Mouse (Mus musculus): ENCODE measurements around the gene Lhx3. TPM values are rescaled to one million over a fixed set of nuclear protein-coding genes. Genes with fewer than 3 reads are reported as not detected.

Lhx3 gene
- 0.22 and 0.29 TPM in 2 replicates for polyA plus RNA-seq (2016; fragmentation: Nextera tagmentation; extraction: Ambion mirVana)

DNA sequence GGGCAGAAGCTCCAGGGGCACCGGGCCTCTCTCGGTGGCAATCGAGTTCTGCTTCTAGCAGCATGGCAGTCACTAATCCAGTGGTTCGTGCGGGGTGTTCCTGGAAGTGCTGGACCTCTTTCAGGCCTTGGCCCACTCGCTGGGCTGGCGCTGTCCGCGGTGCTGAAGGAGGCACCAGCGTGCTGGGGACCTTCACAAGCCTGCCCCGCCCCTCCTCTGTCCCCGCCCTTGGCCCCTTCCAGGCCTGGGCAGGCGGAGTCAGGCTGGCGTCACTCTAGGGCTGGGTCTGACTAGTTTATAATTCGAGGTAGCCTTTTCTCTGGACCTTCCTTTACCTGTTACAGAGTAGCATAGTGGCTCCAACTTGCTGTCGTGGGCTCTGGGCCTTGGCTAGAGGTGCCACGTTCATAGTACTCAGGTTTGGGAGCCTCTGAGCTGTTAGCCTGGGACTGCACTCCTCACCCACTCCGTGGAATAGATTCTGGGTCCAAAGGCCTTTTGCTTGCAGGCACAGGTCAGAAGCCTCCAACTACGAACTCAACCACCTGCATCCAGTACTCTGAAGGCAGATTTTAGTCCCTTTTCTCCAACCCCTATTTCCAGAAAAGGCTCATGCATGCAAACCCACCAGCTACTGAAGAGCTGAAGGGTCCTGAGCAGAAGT is at the start of gene Lhx3:
Lhx3 (minus strand) TSS at position 164 of the 664 bp plus-strand sequence.
- no peak within 1 kb of the TSS for H3K27ac ChIP-seq
- no peaks in the 10 kb centered on the region for H3K9me3 ChIP-seq
- 5% methylated on average over 19 of the region's 19 CpGs for WGBS
- no peak within 1 kb of the TSS for H3K4me3 ChIP-seq
- peaks cover 59% of the 10 kb centered on the region for H3K27me3 ChIP-seq (ENCODE audit: poor library complexity, severe bottlenecking)
- peaks cover 40% of the 10 kb centered on the region for H3K36me3 ChIP-seq (replicated peaks)
- peak; percentile 83 for DNase-seq (ENCODE audit: extremely low spot score, low spot score)
- peaks cover 23% of the 10 kb centered on the region for H3K4me1 ChIP-seq

DNA sequence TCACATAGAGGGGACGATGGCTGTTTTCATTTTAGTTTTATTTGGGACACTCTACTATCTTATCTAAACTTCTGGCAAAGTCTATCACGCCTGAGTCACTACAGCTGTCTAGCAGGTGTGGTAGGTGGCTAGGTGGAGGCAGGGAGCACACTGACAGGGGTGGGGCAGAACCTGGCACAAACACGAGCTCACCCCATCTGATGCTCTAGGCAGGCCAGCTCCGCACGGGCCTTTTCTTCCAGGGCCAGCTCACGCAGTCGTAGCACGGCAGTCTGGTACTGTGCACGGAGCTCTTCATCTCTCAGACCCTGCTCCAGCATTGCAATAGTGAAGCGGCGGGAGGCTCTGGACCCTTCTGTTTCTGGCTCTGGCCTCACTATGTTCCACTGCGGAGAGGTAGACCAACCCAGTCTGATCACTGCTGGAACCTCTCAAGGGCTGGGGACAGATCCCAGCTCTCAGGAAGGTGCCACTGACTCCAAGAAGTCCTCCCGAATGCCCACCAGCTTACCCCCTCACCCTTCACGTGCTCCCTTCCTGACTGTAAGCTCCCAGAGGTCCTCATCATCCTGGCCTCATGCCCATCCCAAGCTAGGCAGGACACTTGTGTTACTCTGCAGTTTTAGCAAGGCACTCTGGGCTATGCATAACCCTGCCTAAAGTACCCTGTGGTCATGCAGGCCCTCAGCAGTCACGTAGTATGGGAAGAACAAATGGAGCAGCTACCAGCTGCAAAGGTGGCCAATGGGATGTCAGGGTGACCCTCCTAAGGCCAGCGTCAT is 49.4 kb upstream of the Lhx3 start:
- DNase-seq (ENCODE audit: extremely low spot score, low spot score) = no peak
- Histone ChIP-seq H3K4me1 (0 out of 2 replicates have a peak, but pooled peaks cover 4% of the 10 kb centered on the region), H3K36me3 (replicated peaks) (no peaks in the 10 kb centered on the region), H3K27ac (0 out of 2 replicates have a peak overlapping the region, but pooled peaks have one; percentile 3), H3K27me3 (ENCODE audit: poor library complexity, severe bottlenecking) (no peaks in the 10 kb centered on the region), H3K4me3 (no peak overlapping the region), H3K9me3 (no peaks in the 10 kb centered on the region)
- 89% methylated on average over 16 of the region's 16 CpGs for WGBS

DNA sequence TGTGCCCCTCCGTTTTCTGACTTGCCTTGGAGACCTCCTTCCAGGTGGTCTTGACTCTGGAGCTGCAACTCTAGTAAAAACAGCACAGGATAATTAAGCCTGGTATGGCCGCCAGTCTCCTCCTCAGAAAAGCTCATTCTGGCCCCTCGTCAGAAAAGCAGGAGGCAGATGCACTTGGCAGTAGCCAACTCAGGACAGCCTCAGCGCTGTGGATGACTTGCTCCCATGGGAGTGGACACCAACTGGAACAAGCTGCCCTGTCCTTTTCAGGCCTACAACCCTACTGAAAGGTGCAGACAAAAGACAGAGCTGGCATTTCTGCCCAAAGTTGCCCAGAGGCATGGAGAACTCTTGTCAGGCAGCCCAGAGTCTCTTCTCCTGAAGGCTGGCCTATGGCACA is 46.7 kb upstream of the Lhx3 start:
- Histone ChIP-seq H3K36me3 (replicated peaks) (no peaks in the 10 kb centered on the region), H3K9me3 (no peaks in the 10 kb centered on the region), H3K27ac (no peak overlapping the region), H3K4me3 (no peak overlapping the region), H3K27me3 (ENCODE audit: poor library complexity, severe bottlenecking) (no peaks in the 10 kb centered on the region), H3K4me1 (0 out of 2 replicates have a peak, but pooled peaks cover 5% of the 10 kb centered on the region)
- DNase-seq (ENCODE audit: extremely low spot score, low spot score) = no peak
- 70% methylated on average over 4 of the region's 4 CpGs for WGBS

DNA sequence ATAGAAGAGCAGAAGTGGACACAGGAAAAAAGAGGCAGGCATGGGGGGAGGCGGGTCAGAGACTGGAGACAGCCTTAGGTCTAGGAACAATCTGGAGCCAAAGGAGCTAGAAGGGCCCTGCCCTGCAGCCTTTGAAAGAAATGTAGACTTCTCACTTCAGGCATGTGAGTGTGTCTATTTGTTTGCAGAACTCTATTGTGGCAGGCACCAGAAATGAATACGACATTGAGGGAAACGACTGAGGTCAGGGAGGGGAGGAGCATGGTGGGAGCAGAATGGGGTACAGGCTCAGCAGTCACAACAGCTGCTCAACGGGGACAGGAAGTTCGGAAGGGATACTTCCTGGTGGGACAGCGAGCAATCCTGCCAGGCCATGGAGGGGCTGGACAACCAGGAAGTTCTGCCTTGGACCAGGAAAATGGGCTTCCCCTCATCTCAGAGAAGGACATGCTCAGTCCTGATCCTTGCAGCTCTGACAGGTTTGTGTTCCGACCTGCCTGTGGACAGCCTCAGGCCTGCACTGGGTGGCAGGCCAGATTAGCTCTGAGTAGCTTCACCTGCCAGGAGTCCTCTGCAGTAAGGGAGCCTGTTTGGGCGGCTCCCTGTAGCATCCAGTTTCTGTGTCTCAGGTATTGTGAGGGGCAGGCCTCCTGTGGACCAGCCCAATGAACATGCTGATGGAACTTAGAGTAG is 44.6 kb upstream of the Lhx3 start:
- DNase-seq (ENCODE audit: extremely low spot score, low spot score) = no peak
- no peak overlapping the region for H3K27ac ChIP-seq
- H3K27me3 ChIP-seq (ENCODE audit: poor library complexity, severe bottlenecking) = no peaks in the 10 kb centered on the region
- H3K4me3 ChIP-seq = no peak overlapping the region
- 0 out of 2 replicates have a peak, but pooled peaks cover 5% of the 10 kb centered on the region for H3K4me1 ChIP-seq
- H3K36me3 ChIP-seq (replicated peaks) = no peaks in the 10 kb centered on the region
- 78% methylated on average over 8 of the region's 8 CpGs for WGBS
- no peaks in the 10 kb centered on the region for H3K9me3 ChIP-seq

DNA sequence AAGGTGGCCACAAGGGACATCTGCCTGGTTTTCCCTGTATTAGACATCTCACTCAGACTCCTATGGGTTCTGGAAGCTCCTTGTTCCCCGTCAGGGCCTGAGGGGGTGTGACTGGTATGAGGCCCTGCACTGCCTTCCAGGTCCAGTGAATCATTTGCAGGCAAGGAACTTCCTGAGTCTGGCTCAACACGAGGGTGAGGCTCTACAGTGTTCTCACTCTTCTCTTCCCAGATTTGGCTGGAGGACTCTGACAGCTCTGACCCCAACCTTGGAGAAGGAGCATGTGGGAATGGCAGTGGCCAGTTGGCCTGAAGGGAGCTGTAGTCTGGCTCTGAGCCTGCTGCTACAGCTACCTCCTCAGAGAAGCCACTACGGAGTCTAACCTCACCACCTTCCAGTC is 39.4 kb upstream of the Lhx3 start:
- WGBS = 71% methylated on average over 3 of the region's 3 CpGs
- Histone ChIP-seq H3K9me3 (no peaks in the 10 kb centered on the region), H3K27ac (no peak overlapping the region), H3K36me3 (replicated peaks) (no peaks in the 10 kb centered on the region), H3K27me3 (ENCODE audit: poor library complexity, severe bottlenecking) (no peaks in the 10 kb centered on the region), H3K4me3 (no peak overlapping the region), H3K4me1 (0 out of 2 replicates have a peak, but pooled peaks cover 1% of the 10 kb centered on the region)
- DNase-seq (ENCODE audit: extremely low spot score, low spot score) = no peak

DNA sequence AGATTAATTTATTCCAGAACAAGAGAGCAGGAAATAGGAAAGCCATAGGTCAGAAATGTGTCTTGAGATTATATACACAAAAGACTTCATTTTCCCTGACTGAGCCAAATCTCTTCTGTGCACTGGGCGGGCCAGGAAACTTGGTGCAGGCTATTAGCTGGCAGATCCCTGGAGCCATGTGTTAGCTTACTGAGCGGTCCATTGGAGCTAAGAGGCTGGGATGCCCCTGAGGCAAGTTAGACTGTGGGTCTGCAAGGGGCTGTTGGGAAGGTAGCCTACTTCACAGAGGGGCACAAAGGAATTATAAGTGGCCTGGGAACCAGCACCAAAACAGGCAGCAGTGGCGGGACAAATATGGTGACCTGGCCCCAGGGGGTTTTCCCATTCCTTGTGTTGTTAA is 32.8 kb upstream of the Lhx3 start:
- no peaks in the 10 kb centered on the region for H3K27me3 ChIP-seq (ENCODE audit: poor library complexity, severe bottlenecking)
- 73% methylated on average over 3 of the region's 3 CpGs for WGBS
- no peaks in the 10 kb centered on the region for H3K9me3 ChIP-seq
- DNase-seq (ENCODE audit: extremely low spot score, low spot score) = no peak
- H3K4me3 ChIP-seq = no peak overlapping the region
- H3K36me3 ChIP-seq (replicated peaks) = no peaks in the 10 kb centered on the region
- no peak overlapping the region for H3K27ac ChIP-seq
- peaks cover 12% of the 10 kb centered on the region for H3K4me1 ChIP-seq

DNA sequence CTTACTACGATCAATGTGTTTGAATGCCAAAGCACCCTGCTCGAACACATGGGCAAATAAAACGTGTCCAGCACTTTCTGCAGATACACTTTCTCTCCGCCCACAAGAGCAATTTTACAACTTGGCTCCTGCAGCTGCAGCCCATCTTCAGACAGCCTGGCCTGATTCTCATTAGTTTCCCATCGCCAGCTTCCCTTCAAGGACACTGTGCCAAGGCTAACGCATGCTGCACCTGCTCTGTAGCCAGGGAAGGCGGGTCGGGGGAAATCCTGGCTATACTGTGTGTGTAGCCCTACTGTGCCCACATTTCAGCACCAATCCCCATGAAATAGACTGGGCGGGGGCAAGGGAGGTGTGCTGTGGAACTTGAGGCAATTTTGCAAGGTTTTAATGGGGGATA is 32.2 kb upstream of the Lhx3 start:
- Histone ChIP-seq H3K4me1 (peaks cover 17% of the 10 kb centered on the region), H3K36me3 (replicated peaks) (no peaks in the 10 kb centered on the region), H3K9me3 (no peaks in the 10 kb centered on the region), H3K27me3 (ENCODE audit: poor library complexity, severe bottlenecking) (no peaks in the 10 kb centered on the region), H3K4me3 (no peak overlapping the region), H3K27ac (no peak overlapping the region)
- 75% methylated on average over 9 of the region's 9 CpGs for WGBS
- DNase-seq (ENCODE audit: extremely low spot score, low spot score) = no peak

DNA sequence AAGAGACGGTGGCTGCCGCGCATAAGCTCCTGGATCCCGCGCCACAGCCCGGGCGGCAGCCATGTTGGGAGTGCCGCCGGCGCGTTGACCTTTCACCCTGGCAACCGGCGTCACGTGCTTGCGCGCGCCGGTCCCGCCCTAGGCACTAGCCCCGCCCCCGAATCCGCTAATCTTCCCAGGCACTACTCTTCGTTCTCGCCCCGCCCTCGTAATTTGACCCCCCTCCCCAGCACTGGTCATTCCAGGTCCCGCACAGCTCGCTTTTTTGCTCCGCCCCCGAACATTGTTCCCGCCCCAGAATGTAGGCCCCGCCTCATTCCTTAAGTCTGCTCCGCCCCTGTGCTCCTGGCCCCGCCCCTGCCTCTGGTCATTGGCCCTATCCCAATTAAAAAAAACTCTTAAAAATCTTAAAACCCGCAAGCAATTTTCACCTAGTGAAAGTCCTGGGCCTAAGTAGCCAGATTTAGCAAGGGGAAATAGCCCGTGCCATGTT is 29.2 kb upstream of the Lhx3 start, which contains the start of gene Qsox2:
Qsox2 (minus strand) TSS at position 236 of the 493 bp plus-strand sequence.
- peak; percentile 98 for DNase-seq (ENCODE audit: extremely low spot score, low spot score)
- H3K36me3 ChIP-seq (replicated peaks) = peaks cover 6% of the 10 kb centered on the region; the same call in 1 of the 2 replicates
- no peaks in the 10 kb centered on the region for H3K27me3 ChIP-seq (ENCODE audit: poor library complexity, severe bottlenecking)
- H3K4me3 ChIP-seq = peak within 1 kb of the TSS; percentile 97
- WGBS = 2% methylated on average over 36 of the region's 36 CpGs
- H3K4me1 ChIP-seq = peaks cover 26% of the 10 kb centered on the region
- no peaks in the 10 kb centered on the region for H3K9me3 ChIP-seq
- peak within 1 kb of the TSS; percentile 95 for H3K27ac ChIP-seq

DNA sequence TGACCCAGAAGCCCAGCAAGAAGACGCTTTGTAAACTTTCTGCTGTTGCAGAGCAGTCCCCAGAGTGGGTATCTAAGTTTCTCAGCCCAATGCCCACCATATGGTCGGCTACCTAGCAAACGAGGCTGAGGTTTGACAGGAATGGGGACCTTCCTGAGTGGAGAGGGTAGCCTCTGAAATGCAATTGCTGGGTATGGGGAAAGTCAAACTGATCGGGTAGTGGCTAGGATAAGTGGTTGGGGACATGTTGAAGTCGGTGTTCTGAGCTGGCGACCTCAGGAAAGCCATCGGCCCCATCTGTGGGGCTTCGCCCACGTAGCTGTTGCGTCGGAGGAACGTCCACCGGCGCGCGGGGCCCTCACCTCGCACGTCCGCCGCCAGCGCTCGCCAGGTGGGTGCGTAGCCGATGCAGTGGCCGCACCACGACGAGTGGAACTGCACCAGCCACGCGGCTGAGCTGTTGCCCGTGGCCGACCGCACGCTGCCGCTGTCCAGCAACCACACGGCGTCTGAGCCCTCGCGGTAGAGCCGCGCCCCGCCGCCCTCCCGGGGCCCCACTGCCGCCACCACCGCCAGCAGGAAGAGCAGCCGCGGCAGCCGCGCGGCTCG is 28.7 kb upstream of the Lhx3 start:
- under 1% methylated on average over 51 of the region's 51 CpGs for WGBS
- no peaks in the 10 kb centered on the region for H3K27me3 ChIP-seq (ENCODE audit: poor library complexity, severe bottlenecking)
- H3K36me3 ChIP-seq (replicated peaks) = peaks cover 10% of the 10 kb centered on the region; the same call in 1 of the 2 replicates
- DNase-seq (ENCODE audit: extremely low spot score, low spot score) = no peak
- H3K4me1 ChIP-seq = peaks cover 29% of the 10 kb centered on the region
- H3K27ac ChIP-seq = peak overlapping the region; percentile 95
- H3K9me3 ChIP-seq = no peaks in the 10 kb centered on the region
- peak overlapping the region; percentile 97 for H3K4me3 ChIP-seq

DNA sequence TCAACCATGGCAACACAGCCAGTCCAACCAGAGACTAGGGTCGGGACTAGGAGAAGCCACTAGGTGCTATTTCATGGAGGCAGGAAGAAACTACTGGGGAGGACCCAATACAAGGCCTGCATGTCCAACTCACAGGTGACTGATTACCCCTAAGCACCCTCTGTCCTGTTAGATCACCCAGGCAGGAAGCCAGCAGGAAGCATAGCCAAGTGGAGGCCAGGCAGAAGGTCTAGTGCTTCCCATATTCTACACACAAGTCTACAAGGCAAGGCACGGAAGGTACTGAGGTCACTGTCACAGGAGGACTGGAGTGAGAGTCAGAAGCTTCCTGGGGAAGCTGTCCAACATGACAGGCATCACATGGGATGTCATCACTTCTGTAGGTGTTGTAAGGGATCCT is 26.7 kb upstream of the Lhx3 start:
- Histone ChIP-seq H3K27me3 (ENCODE audit: poor library complexity, severe bottlenecking) (no peaks in the 10 kb centered on the region), H3K4me1 (peaks cover 29% of the 10 kb centered on the region), H3K9me3 (no peaks in the 10 kb centered on the region), H3K27ac (no peak overlapping the region), H3K36me3 (replicated peaks) (peaks cover 18% of the 10 kb centered on the region), H3K4me3 (no peak overlapping the region)
- DNase-seq (ENCODE audit: extremely low spot score, low spot score) = no peak
- WGBS = 83% methylated on average over 2 of the region's 2 CpGs

DNA sequence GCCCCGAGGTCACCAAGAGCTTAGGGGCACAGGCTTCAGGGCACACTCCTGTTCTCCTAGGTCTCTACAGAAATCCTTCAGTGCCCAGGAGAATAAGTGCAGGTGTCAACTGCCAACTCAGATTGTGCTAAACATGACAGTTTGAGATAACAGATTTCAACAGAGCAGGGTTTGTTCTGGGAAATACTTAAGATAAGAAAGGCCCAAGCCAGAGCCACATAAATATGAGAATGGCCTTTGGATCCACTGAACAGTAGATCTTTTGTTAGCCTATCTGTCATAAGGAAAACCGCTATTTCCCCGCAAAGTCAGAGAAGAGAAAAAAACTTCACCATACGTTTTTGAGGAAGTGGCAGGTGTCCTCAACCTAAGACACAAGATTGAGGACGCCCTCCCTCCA is 26.2 kb upstream of the Lhx3 start:
- WGBS = 90% methylated on average over 5 of the region's 5 CpGs
- Histone ChIP-seq H3K27me3 (ENCODE audit: poor library complexity, severe bottlenecking) (no peaks in the 10 kb centered on the region), H3K4me3 (no peak overlapping the region), H3K4me1 (peaks cover 29% of the 10 kb centered on the region), H3K27ac (no peak overlapping the region), H3K9me3 (no peaks in the 10 kb centered on the region), H3K36me3 (replicated peaks) (peaks cover 18% of the 10 kb centered on the region)
- DNase-seq (ENCODE audit: extremely low spot score, low spot score) = no peak

DNA sequence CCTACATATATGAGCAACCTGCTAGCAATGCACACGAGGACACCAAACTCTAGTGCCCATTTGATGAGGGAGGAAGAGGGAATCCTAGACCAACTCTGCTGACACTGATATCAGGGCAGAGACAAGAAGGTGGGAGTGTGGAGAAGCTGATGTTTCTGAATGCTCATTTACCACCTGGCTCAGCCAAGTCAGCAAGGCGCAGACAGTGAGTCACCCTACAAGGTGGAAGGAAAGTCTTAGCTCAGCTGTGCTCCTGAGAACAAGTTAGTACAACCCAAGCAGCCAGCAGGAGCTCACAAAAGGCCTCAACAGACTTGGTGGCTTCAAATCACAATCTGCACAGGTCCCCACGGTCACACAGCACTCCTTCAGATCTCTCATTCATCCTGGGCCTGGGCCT is 23.3 kb upstream of the Lhx3 start:
- Histone ChIP-seq H3K27ac (no peak overlapping the region), H3K36me3 (replicated peaks) (peaks cover 27% of the 10 kb centered on the region), H3K4me3 (no peak overlapping the region), H3K4me1 (peaks cover 22% of the 10 kb centered on the region), H3K9me3 (no peaks in the 10 kb centered on the region), H3K27me3 (ENCODE audit: poor library complexity, severe bottlenecking) (no peaks in the 10 kb centered on the region)
- 86% methylated on average over 3 of the region's 3 CpGs for WGBS
- no peak for DNase-seq (ENCODE audit: extremely low spot score, low spot score)
